9 mouse cellular contexts compared by ENCODE assay signal in the genomic region with DNA sequence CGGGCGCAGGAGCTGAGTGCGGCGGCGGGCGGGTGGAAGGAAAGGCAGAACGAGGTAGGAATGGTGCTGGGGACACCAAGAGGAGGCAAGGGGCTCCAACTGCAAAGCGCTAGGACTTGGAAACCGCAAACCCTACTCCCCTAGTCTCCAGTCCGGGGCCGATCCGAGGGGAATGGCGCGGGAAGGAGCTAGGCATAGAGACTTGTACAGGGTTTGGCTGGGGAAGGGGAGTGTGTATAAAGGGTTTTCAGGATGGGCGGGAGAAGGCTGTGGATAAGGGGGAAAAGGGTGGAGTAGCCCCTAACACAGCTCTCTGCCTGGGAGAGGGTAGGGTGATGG. TPM values are rescaled to one million over a fixed set of nuclear protein-coding genes. Genes with fewer than 3 reads are reported as not detected.
DNase-seq lines count a peak whose midpoint lies in the region; ATAC-seq and TF ChIP-seq lines count a peak whose summit lies in the region.
"Had no signal": no experiment of that assay in that cellular context is flagged by ENCODE, and none has a peak within 500 bp of the region (broad histone marks: within the 10 kb centered on the region; RNA-seq: fewer than 3 reads in every experiment).

No protein-coding gene starts in this region.

- ATAC-seq in forebrain, postnatal 0 days, result no peak
- ATAC-seq in liver, postnatal 0 days, result no peak

- TF ChIP-seq CTCF in gastrocnemius, adult 2 months (IDR thresholded peaks at IDR 0.05), result no peak
- no peak for TF ChIP-seq CTCF in ES-Bruce4 (IDR thresholded peaks at IDR 0.05; ENCODE audit: low read depth, low read length)
- no peak for TF ChIP-seq CTCF in forebrain, postnatal 0 days (IDR thresholded peaks at IDR 0.05; ENCODE audit: low read depth)
- TF ChIP-seq CTCF in liver, postnatal 0 days (IDR thresholded peaks at IDR 0.05; ENCODE audit: low read depth), result no peak

- TF ChIP-seq POLR2A in ES-Bruce4 (IDR thresholded peaks at IDR 0.05; ENCODE audit: insufficient read depth, low read length), result no peak

- no peaks in the 10 kb centered on the region for H3K36me3 ChIP-seq in ES-Bruce4 (ENCODE audit: control insufficient read depth, insufficient read depth, low read length, poor library complexity, severe bottlenecking)
- H3K36me3 ChIP-seq in forebrain, postnatal 0 days (ENCODE audit: insufficient read depth), result no peaks in the 10 kb centered on the region
- no peaks in the 10 kb centered on the region for H3K36me3 ChIP-seq in liver, postnatal 0 days (replicated peaks; ENCODE audit: insufficient read depth, low read length)

- H3K4me1 ChIP-seq in ES-Bruce4 (ENCODE audit: control insufficient read depth, insufficient read depth, low read length), result no peaks in the 10 kb centered on the region
- no peaks in the 10 kb centered on the region for H3K4me1 ChIP-seq in forebrain, postnatal 0 days (ENCODE audit: insufficient read depth)
- H3K4me1 ChIP-seq in liver, postnatal 0 days (ENCODE audit: insufficient read depth), result no peaks in the 10 kb centered on the region

- no peak for TF ChIP-seq EP300 in ES-Bruce4 (IDR thresholded peaks at IDR 0.05; ENCODE audit: insufficient read depth, low read depth, low read length)
- TF ChIP-seq EP300 in liver, postnatal 0 days (IDR thresholded peaks at IDR 0.05; ENCODE audit: low read depth), result no peak

- 19% methylated on average over 15 of the region's 15 CpGs for WGBS in forebrain, postnatal 0 days
- WGBS in liver, postnatal 0 days (ENCODE audit: insufficient replicate concordance), result 20% methylated on average over 9 of the region's 15 CpGs

- H3K9me3 ChIP-seq in ES-Bruce4 (replicated peaks; ENCODE audit: control insufficient read depth, insufficient read depth, low read length, poor library complexity, severe bottlenecking), result no peaks in the 10 kb centered on the region
- H3K9me3 ChIP-seq in forebrain, postnatal 0 days (ENCODE audit: low read length), result peaks cover 7% of the 10 kb centered on the region
- no peaks in the 10 kb centered on the region for H3K9me3 ChIP-seq in liver, postnatal 0 days (ENCODE audit: low read length)

- peak overlapping the region; percentile 64 for H3K4me3 ChIP-seq in gastrocnemius, adult 2 months
- H3K4me3 ChIP-seq in ES-Bruce4 (ENCODE audit: low read depth, low read length), result peak overlapping the region; percentile 60
- peak overlapping the region; percentile 34 for H3K4me3 ChIP-seq in forebrain, postnatal 0 days (ENCODE audit: low read depth, low read length)
- peak overlapping the region; percentile 31; the same call in 1 of the 2 replicates for H3K4me3 ChIP-seq in liver, postnatal 0 days (ENCODE audit: low read depth, low read length)

- H3K4me2 ChIP-seq in forebrain, postnatal 0 days (ENCODE audit: low read depth), result peak overlapping the region; percentile 54
- peak overlapping the region; percentile 47; the same call in 1 of the 2 replicates for H3K4me2 ChIP-seq in liver, postnatal 0 days (ENCODE audit: low read depth, low read length)

- peaks cover 16% of the 10 kb centered on the region for H3K27me3 ChIP-seq in ES-Bruce4 (ENCODE audit: control insufficient read depth, insufficient read depth, low read length, poor library complexity, severe bottlenecking)
- H3K27me3 ChIP-seq in forebrain, postnatal 0 days (ENCODE audit: insufficient read depth, low read length), result peaks cover 25% of the 10 kb centered on the region
- H3K27me3 ChIP-seq in liver, postnatal 0 days (ENCODE audit: insufficient read depth, low read length), result peaks cover 59% of the 10 kb centered on the region

- no peak overlapping the region for H3K27ac ChIP-seq in gastrocnemius, adult 2 months
- no peak overlapping the region for H3K27ac ChIP-seq in ES-Bruce4 (ENCODE audit: insufficient read depth, low read length)
- H3K27ac ChIP-seq in forebrain, postnatal 0 days (ENCODE audit: low read depth, low read length), result no peak overlapping the region
- no peak overlapping the region for H3K27ac ChIP-seq in liver, postnatal 0 days (ENCODE audit: low read depth)

- DNase-seq in gastrocnemius, adult 2 months, result no peak
- DNase-seq in gastrocnemius, postnatal 4 days (ENCODE audit: low spot score in 2 of 2), result no peak
- no peak for DNase-seq in forebrain, postnatal 0 days
- no peak for DNase-seq in liver, postnatal 0 days
- no peak for DNase-seq in cerebellum, adult 8-10 months
- no peak for DNase-seq in adrenal gland, adult 18-20 months (ENCODE audit: low spot score in 2 of 2)
- DNase-seq in kidney, postnatal 10 days, result no peak
- DNase-seq: lung, postnatal 4 days had no signal

- H3K9ac ChIP-seq in ES-Bruce4 (ENCODE audit: low read depth, poor library complexity, severe bottlenecking), result peak overlapping the region; percentile 58; the same call in 1 of the 2 replicates
- 0 out of 2 replicates have a peak overlapping the region, but pooled peaks have one; percentile 14 for H3K9ac ChIP-seq in forebrain, postnatal 0 days
- H3K9ac ChIP-seq in liver, postnatal 0 days (replicated peaks), result no peak overlapping the region

- intact Hi-C loops in gastrocnemius, adult 2 months (cut with DNase I), result no loop called here

RNA-seq across cellular contexts. Expression of gene Gpr50, which starts 1.2 kb away (rescaled TPM):
- total RNA-seq in gastrocnemius, adult 2 months (2021), result not detected
- 1 to 10 TPM; 3.1 to 5.8 TPM for total RNA-seq in gastrocnemius, postnatal 4 days (2021)
- polyA plus RNA-seq in ES-Bruce4 (2011; ENCODE audit: insufficient read depth, insufficient read length, low read depth, missing spikeins), result 0.21 TPM in 1 of 2 replicates, not detected in the other
- 2.8 TPM in 2 replicates for total RNA-seq in forebrain, postnatal 0 days (2014; rRNA removed)
- polyA plus RNA-seq in forebrain, postnatal 0 days (2015; fragmentation: Nextera tagmentation; extraction: Ambion mirVana), result 1.1 and 2.4 TPM in 2 replicates
- polyA plus RNA-seq in liver, postnatal 0 days (2015; fragmentation: Nextera tagmentation; extraction: Ambion mirVana), result not detected in 2 replicates
- total RNA-seq in adrenal gland, adult 18-20 months (2021), result not detected
